Comparison of ENCODE assay signal across 8 mouse cellular contexts in the genomic region with DNA sequence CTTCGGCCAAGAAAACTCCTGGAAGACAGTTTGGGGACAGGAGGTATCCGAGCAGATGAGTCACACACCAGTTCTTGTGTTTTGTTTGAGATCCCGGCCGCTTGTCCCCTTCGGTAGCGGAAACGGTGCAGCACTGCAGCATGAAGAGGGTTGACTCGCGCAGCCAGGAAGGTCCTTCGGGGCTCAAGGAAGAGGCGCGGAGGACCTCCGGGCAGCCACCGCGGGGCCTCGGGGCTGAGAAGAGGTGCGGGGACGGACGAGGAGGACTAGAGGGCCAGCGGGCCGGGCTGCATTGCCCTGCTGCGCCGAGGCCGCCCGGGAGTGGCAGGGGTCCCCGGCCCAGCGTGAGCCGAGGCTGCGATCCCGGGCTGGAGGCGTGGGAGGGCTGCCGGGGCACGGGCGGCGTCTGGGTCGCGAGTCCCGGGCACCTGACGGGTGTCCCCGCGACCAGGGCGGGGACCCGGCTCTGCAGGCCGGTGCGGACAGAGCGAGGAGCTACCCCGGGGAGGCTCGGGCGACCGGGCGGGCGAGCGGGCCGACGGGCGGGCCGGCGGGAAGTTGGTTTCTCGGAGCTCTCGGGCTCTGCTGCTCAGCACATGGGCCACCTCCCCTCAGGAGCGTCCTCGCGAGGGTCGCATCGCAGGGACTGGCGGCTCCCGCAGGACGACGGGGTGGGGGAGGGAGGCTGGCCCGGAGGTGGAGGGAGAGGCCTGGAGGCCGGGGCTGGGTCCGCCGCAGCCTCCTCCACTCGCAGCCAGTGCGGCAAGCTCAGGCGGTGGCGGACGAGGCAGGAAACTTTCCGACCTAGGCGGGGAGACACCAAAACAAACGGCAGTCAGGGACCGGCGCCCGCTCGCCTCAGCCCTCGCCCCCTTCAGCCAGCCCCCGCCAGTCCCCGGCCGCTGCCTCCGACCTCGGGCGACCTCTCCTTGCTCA. TPM values are rescaled to one million over a fixed set of nuclear protein-coding genes. Genes with fewer than 3 reads are reported as not detected.
DNase-seq lines count a peak whose midpoint lies in the region; ATAC-seq lines count a peak whose summit lies in the region.

No protein-coding gene starts in this region.

- no peaks in the 10 kb centered on the region for H3K36me3 ChIP-seq in forebrain, embryonic 14.5 days (ENCODE audit: control insufficient read depth, insufficient read depth, low read length)

- no peaks in the 10 kb centered on the region for H3K9me3 ChIP-seq in forebrain, embryonic 14.5 days (replicated peaks; ENCODE audit: control insufficient read depth, low read length)

- peak overlapping the region; percentile 91 for H3K27ac ChIP-seq in brown adipose tissue, adult 24 weeks (replicated peaks; ENCODE audit: low read depth, low read length)
- peak overlapping the region; percentile 84 for H3K27ac ChIP-seq in forebrain, embryonic 14.5 days (ENCODE audit: low read depth, low read length)

- peak overlapping the region; percentile 93 for H3K4me3 ChIP-seq in brown adipose tissue, adult 24 weeks (ENCODE audit: insufficient read depth, low read depth, low read length)
- peak overlapping the region; percentile 95 for H3K4me3 ChIP-seq in forebrain, embryonic 14.5 days (ENCODE audit: low read depth, low read length)

- under 1% methylated on average over 88 of the region's 92 CpGs for WGBS in forebrain, embryonic 14.5 days

- peak overlapping the region; percentile 90 for H3K4me2 ChIP-seq in forebrain, embryonic 14.5 days (ENCODE audit: low read length)

- no peaks in the 10 kb centered on the region for H3K27me3 ChIP-seq in forebrain, embryonic 14.5 days (replicated peaks; ENCODE audit: control insufficient read depth, insufficient read depth, low read length)

- H3K9ac ChIP-seq in forebrain, embryonic 14.5 days (ENCODE audit: low read length): peak overlapping the region; percentile 91

- ATAC-seq in monocyte, adult 5-6 weeks (replicated peaks; ENCODE audit: insufficient number of reproducible peaks, low FRiP score, low TSS enrichment, poor library complexity, severe bottlenecking): no peak
- peak; percentile 84 for ATAC-seq in forebrain, embryonic 14.5 days
- peak; percentile 9 to 25; a peak in 2 of 4 replicates for ATAC-seq in hematopoietic stem cell, adult 5-6 weeks (replicated peaks in 1 of 2; ENCODE audit: insufficient read depth in 1 of 2, low FRiP score in 2 of 2, low TSS enrichment in 1 of 2, low read depth in 1 of 2, poor library complexity in 2 of 2, severe bottlenecking in 2 of 2)
- ATAC-seq in megakaryocyte, adult 5-6 weeks (ENCODE audit: poor library complexity, severe bottlenecking): peak; percentile 36

- H3K4me1 ChIP-seq in brown adipose tissue, adult 24 weeks (ENCODE audit: control insufficient read depth, insufficient read depth, insufficient read length, low read length): peaks cover 15% of the 10 kb centered on the region
- peaks cover 24% of the 10 kb centered on the region for H3K4me1 ChIP-seq in forebrain, embryonic 14.5 days (ENCODE audit: control insufficient read depth, insufficient read depth, low read length)

- peak; percentile 2 to 4 for DNase-seq in monocyte, adult 2 months (ENCODE audit: low read depth in 1 of 2, low spot score in 2 of 2)
- DNase-seq in forebrain, embryonic 14.5 days (ENCODE audit: low spot score): peak; percentile 58
- DNase-seq in left cerebral cortex, adult 8-10 months (ENCODE audit: low spot score in 2 of 2): peak; percentile 19 to 24
- DNase-seq in spleen, postnatal 14 days (ENCODE audit: low spot score in 2 of 2): peak; percentile 39 to 41

RNA-seq across cellular contexts. Expression of a gene that starts 0.6 kb away (rescaled TPM):
- total RNA-seq in monocyte, adult 5-6 weeks (2017): 76.2 to 135 TPM (median 95.9 TPM) in 3 replicates
- 75.7 and 115 TPM in 2 replicates for polyA plus RNA-seq in brown adipose tissue, adult 24 weeks (2012; ENCODE audit: insufficient read depth, insufficient read length, missing spikeins)
- polyA plus RNA-seq in forebrain, embryonic 14.5 days (2014; fragmentation: Nextera tagmentation; extraction: Ambion mirVana): 11.7 and 15.8 TPM in 2 replicates
- total RNA-seq in hematopoietic stem cell, adult 5-6 weeks (2017): 63.6 and 69.5 TPM in 2 replicates
- total RNA-seq in left cerebral cortex, adult 8-10 months (2022): 100 to 1,000 TPM; 111 to 125 (median 119) TPM
- 66.9 and 76.8 TPM in 2 replicates for total RNA-seq in megakaryocyte, adult 5-6 weeks (2015)
- 68.6 and 71.2 TPM in 2 replicates for total RNA-seq in megakaryocyte, adult 5-6 weeks (2017)

RNA-seq across cellular contexts. Expression of a gene that starts 39.6 kb away (rescaled TPM):
- 28.5 to 43.1 TPM (median 32.7 TPM) in 3 replicates for total RNA-seq in monocyte, adult 5-6 weeks (2017)
- polyA plus RNA-seq in brown adipose tissue, adult 24 weeks (2012; ENCODE audit: insufficient read depth, insufficient read length, missing spikeins): 16.7 and 18.5 TPM in 2 replicates
- polyA plus RNA-seq in forebrain, embryonic 14.5 days (2014; fragmentation: Nextera tagmentation; extraction: Ambion mirVana): 18.2 and 20.5 TPM in 2 replicates
- total RNA-seq in hematopoietic stem cell, adult 5-6 weeks (2017): 47.7 and 51.9 TPM in 2 replicates
- 10 to 100 TPM; 25.5 to 29.8 (median 27.5) TPM for total RNA-seq in left cerebral cortex, adult 8-10 months (2022)
- total RNA-seq in megakaryocyte, adult 5-6 weeks (2015): 28.0 and 34.6 TPM in 2 replicates
- 30.3 and 30.5 TPM in 2 replicates for total RNA-seq in megakaryocyte, adult 5-6 weeks (2017)

Comparison
In these comparisons a context has a peak if more than half of its experiments do, and no peak if none do; other contexts are left out.
1. DNase-seq: peak in every context shown above with its lines; median percentile 58 in forebrain, embryonic 14.5 days; 40 in spleen, postnatal 14 days; 22 in left cerebral cortex, adult 8-10 months; 3 in monocyte, adult 2 months.